Mouse (Mus musculus): Measurements from ENCODE around the gene Bicral. TPM values are rescaled to one million over a fixed set of nuclear protein-coding genes. Genes with fewer than 3 reads are reported as not detected.
"Not testable (repeated sequence)": the region's sequence is repeated elsewhere in the genome, so short reads cannot be mapped to it uniquely, and the experiment has no call there.

Bicral gene
- polyA plus RNA-seq, 1 experiment from 2014 or later, result 6.7 TPM

GRCm38 (mm10) chr17:46854640-46855110, 3.6 kb downstream of the Bicral start:
- 0 out of 2 replicates have a peak overlapping the region, but pooled peaks have one; percentile 0 for H3K4me3 ChIP-seq (ENCODE audit: low read depth, low read length)
- H3K4me2 ChIP-seq (ENCODE audit: low read depth), result no peak overlapping the region; the same call in 1 of the 2 replicates
- H3K36me3 ChIP-seq (ENCODE audit: control insufficient read depth, insufficient read depth, low read length), result no peaks in the 10 kb centered on the region
- H3K4me1 ChIP-seq (ENCODE audit: control insufficient read depth, insufficient read depth, low read length), result peaks cover 7% of the 10 kb centered on the region; the same call in 1 of the 2 replicates
- no peak for DNase-seq (ENCODE audit: low spot score)
- no peak overlapping the region; the same call in 1 of the 2 replicates for H3K9ac ChIP-seq (ENCODE audit: low read length)
- no peaks in the 10 kb centered on the region for H3K27me3 ChIP-seq (ENCODE audit: control insufficient read depth, insufficient read depth, low read length)
- H3K9me3 ChIP-seq (ENCODE audit: control insufficient read depth, low read length), result no peaks in the 10 kb centered on the region
- no peak for ATAC-seq (ENCODE audit: insufficient read depth, low FRiP score, low TSS enrichment)
- 87% methylated on average over 8 of the region's 8 CpGs for WGBS
- no peak overlapping the region for H3K27ac ChIP-seq (ENCODE audit: low read depth, low read length)

DNA sequence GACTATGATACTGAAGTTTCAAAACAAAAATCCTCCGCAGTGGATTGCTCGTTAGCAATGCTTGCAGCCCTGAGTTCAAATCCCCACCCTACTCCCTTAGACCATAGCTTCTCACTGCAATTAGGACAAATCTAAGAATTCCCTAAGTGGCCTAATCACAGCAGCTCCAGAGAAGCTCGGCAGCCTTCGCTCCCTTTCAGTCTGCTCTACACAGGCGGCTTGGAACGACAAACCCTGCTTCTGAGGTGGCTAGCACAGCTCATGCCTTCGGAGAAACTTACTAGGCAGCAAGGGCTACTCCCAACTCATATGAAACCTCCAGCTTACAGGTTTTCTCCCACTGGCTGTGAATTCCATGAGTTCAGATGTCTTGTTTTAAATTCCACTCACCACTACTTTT, 4.2 kb downstream of the Bicral start:
- WGBS, result 88% methylated on average over 7 of the region's 7 CpGs
- Histone ChIP-seq H3K36me3 (ENCODE audit: control insufficient read depth, insufficient read depth, low read length) (no peaks in the 10 kb centered on the region), H3K4me1 (ENCODE audit: control insufficient read depth, insufficient read depth, low read length) (peaks cover 5% of the 10 kb centered on the region; the same call in 1 of the 2 replicates), H3K9ac (ENCODE audit: low read length) (no peak overlapping the region), H3K27me3 (ENCODE audit: control insufficient read depth, insufficient read depth, low read length) (no peaks in the 10 kb centered on the region), H3K27ac (ENCODE audit: low read depth, low read length) (no peak overlapping the region), H3K9me3 (ENCODE audit: control insufficient read depth, low read length) (no peaks in the 10 kb centered on the region), H3K4me2 (ENCODE audit: low read depth) (no peak overlapping the region), H3K4me3 (ENCODE audit: low read depth, low read length) (0 out of 2 replicates have a peak overlapping the region, but pooled peaks have one; percentile 0)
- DNase-seq (ENCODE audit: low spot score) (no peak), ATAC-seq (ENCODE audit: insufficient read depth, low FRiP score, low TSS enrichment) (no peak)

DNA sequence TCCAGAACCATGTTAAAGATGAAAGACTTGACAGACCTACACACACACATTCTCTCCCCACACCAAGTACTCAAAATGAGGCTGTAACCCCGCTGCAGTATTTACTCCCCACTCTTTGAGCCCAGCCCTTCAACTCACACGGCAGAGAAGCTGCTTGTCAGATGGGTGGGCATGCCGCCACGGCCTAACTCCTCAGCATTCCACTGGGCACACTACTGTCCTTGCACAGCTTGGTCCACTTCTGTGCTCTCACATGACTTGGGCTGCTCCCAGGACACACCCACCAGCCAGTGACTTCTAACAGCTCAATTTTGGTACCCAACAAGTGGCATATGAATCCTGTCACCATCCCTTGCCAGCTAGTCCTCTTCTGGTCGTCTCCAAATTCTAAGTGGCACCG, 5.0 kb downstream of the Bicral start:
- Histone ChIP-seq H3K9me3 (ENCODE audit: control insufficient read depth, low read length) (no peaks in the 10 kb centered on the region), H3K4me3 (ENCODE audit: low read depth, low read length) (no peak overlapping the region), H3K9ac (ENCODE audit: low read length) (no peak overlapping the region), H3K36me3 (ENCODE audit: control insufficient read depth, insufficient read depth, low read length) (no peaks in the 10 kb centered on the region), H3K4me1 (ENCODE audit: control insufficient read depth, insufficient read depth, low read length) (peaks cover 4% of the 10 kb centered on the region; the same call in 1 of the 2 replicates), H3K27ac (ENCODE audit: low read depth, low read length) (no peak overlapping the region), H3K27me3 (ENCODE audit: control insufficient read depth, insufficient read depth, low read length) (no peaks in the 10 kb centered on the region), H3K4me2 (ENCODE audit: low read depth) (no peak overlapping the region)
- DNase-seq (ENCODE audit: low spot score) (no peak), ATAC-seq (ENCODE audit: insufficient read depth, low FRiP score, low TSS enrichment) (no peak)
- 58% methylated on average over 6 of the region's 6 CpGs for WGBS

DNA sequence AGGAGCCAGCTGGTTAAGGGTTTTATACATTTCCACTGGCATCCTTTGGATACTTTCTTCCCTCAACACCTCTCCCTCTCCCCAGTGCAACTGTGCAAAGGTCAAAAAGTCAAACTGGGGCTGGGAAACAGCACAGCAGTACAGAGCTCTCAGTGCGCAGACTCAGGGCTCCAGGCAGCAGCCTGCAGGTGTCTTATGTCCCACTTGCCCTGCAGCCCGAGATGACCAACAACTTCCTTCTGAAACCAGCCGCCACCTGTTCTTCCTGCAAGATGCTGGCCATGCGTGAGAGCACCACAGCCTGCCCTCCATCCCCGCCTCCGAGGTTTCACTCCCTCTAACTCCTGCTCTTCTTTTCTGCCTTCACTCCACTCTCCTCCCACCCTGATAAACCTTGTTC, 5.6 kb downstream of the Bicral start:
- Histone ChIP-seq H3K27ac (ENCODE audit: low read depth, low read length) (no peak overlapping the region), H3K9ac (ENCODE audit: low read length) (no peak overlapping the region), H3K36me3 (ENCODE audit: control insufficient read depth, insufficient read depth, low read length) (no peaks in the 10 kb centered on the region), H3K27me3 (ENCODE audit: control insufficient read depth, insufficient read depth, low read length) (no peaks in the 10 kb centered on the region), H3K4me1 (ENCODE audit: control insufficient read depth, insufficient read depth, low read length) (peaks cover 4% of the 10 kb centered on the region; the same call in 1 of the 2 replicates), H3K9me3 (ENCODE audit: control insufficient read depth, low read length) (no peaks in the 10 kb centered on the region), H3K4me2 (ENCODE audit: low read depth) (no peak overlapping the region), H3K4me3 (ENCODE audit: low read depth, low read length) (no peak overlapping the region)
- no peak for ATAC-seq (ENCODE audit: insufficient read depth, low FRiP score, low TSS enrichment)
- 37% methylated on average over 6 of the region's 6 CpGs for WGBS
- DNase-seq (ENCODE audit: low spot score), result peak; percentile 40

DNA sequence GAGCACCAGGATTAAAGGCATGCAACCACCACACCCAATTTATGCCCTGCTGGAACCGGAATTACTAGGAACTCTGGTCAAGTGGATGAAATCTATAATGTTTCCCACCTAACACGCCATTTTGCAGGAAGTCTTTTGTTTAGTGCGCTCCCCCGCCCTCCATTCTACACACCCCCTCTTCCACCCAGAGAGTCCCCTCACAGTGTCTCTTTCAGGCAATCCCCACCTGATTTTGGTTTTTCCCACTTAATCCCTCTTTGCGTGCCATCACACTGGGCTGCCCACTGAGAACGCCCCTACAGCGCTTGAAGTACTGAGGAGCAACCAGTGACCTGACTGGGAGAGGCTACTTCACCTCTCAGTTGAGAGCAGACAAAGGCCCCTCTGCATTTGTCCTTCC, 11.1 kb downstream of the Bicral start:
- H3K4me3 ChIP-seq (ENCODE audit: low read depth, low read length), result no peak overlapping the region
- H3K27me3 ChIP-seq (ENCODE audit: control insufficient read depth, insufficient read depth, low read length), result no peaks in the 10 kb centered on the region
- no peak overlapping the region for H3K4me2 ChIP-seq (ENCODE audit: low read depth)
- peaks cover 7% of the 10 kb centered on the region for H3K4me1 ChIP-seq (ENCODE audit: control insufficient read depth, insufficient read depth, low read length)
- H3K9ac ChIP-seq (ENCODE audit: low read length), result no peak overlapping the region
- H3K36me3 ChIP-seq (ENCODE audit: control insufficient read depth, insufficient read depth, low read length), result no peaks in the 10 kb centered on the region
- WGBS, result 93% methylated on average over 7 of the region's 7 CpGs
- no peak for ATAC-seq (ENCODE audit: insufficient read depth, low FRiP score, low TSS enrichment)
- DNase-seq (ENCODE audit: low spot score), result no peak
- H3K27ac ChIP-seq (ENCODE audit: low read depth, low read length), result no peak overlapping the region
- H3K9me3 ChIP-seq (ENCODE audit: control insufficient read depth, low read length), result no peaks in the 10 kb centered on the region

GRCm38 (mm10) chr17:46846573-46846972, 11.7 kb downstream of the Bicral start:
- not testable (repeated sequence) for H3K4me1 ChIP-seq (ENCODE audit: control insufficient read depth, insufficient read depth, low read length)

GRCm38 (mm10) chr17:46845262-46845661, 13.0 kb downstream of the Bicral start:
- DNase-seq (ENCODE audit: low spot score), result no peak
- Histone ChIP-seq H3K4me2 (ENCODE audit: low read depth) (no peak overlapping the region), H3K27ac (ENCODE audit: low read depth, low read length) (no peak overlapping the region), H3K4me3 (ENCODE audit: low read depth, low read length) (no peak overlapping the region), H3K9ac (ENCODE audit: low read length) (no peak overlapping the region), H3K9me3 (ENCODE audit: control insufficient read depth, low read length) (no peaks in the 10 kb centered on the region), H3K36me3 (ENCODE audit: control insufficient read depth, insufficient read depth, low read length) (no peaks in the 10 kb centered on the region), H3K27me3 (ENCODE audit: control insufficient read depth, insufficient read depth, low read length) (no peaks in the 10 kb centered on the region), H3K4me1 (ENCODE audit: control insufficient read depth, insufficient read depth, low read length) (peaks cover 7% of the 10 kb centered on the region)
- ATAC-seq (ENCODE audit: insufficient read depth, low FRiP score, low TSS enrichment), result no peak
- WGBS, result 79% methylated on average over 12 of the region's 12 CpGs

More at GRCm38 (mm10) chr17:46846573-46846972, 11.7 kb downstream of the Bicral start:
- H3K4me2 ChIP-seq (ENCODE audit: low read depth); H3K9ac ChIP-seq (ENCODE audit: low read length); H3K36me3 ChIP-seq (ENCODE audit: control insufficient read depth, insufficient read depth, low read length); H3K27me3 ChIP-seq (ENCODE audit: control insufficient read depth, insufficient read depth, low read length); H3K27ac ChIP-seq (ENCODE audit: low read depth, low read length); H3K9me3 ChIP-seq (ENCODE audit: control insufficient read depth, low read length); ATAC-seq (ENCODE audit: insufficient read depth, low FRiP score, low TSS enrichment); H3K4me3 ChIP-seq (ENCODE audit: low read depth, low read length); DNase-seq (ENCODE audit: low spot score): not testable (repeated sequence)
- 94% methylated on average over 18 of the region's 18 CpGs for WGBS

DNA sequence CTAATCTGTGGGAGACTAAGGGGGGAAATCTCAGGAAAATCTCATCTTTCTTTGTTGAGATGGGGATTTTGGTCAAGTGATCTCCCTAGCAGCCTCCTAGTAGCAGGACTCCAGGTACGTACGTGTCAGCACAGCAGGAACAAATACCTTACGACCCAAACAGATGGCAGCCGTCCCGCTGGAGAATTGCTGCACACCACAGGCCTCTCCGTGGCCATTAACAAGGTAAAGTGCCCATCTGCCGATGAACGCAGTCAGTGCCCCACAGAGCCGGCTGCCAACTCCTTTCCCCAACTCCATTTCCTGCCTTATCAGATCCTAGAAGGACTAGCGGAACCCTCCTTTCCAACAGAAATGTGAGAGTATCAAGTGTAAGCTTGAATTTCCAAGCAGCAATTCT, 13.5 kb downstream of the Bicral start:
- 46% methylated on average over 10 of the region's 10 CpGs for WGBS
- no peaks in the 10 kb centered on the region for H3K36me3 ChIP-seq (ENCODE audit: control insufficient read depth, insufficient read depth, low read length)
- H3K27ac ChIP-seq (ENCODE audit: low read depth, low read length), result no peak overlapping the region
- H3K9ac ChIP-seq (ENCODE audit: low read length), result no peak overlapping the region
- no peak for ATAC-seq (ENCODE audit: insufficient read depth, low FRiP score, low TSS enrichment)
- no peak for DNase-seq (ENCODE audit: low spot score)
- no peaks in the 10 kb centered on the region for H3K9me3 ChIP-seq (ENCODE audit: control insufficient read depth, low read length)
- no peak overlapping the region for H3K4me2 ChIP-seq (ENCODE audit: low read depth)
- H3K4me1 ChIP-seq (ENCODE audit: control insufficient read depth, insufficient read depth, low read length), result peaks cover 7% of the 10 kb centered on the region
- H3K4me3 ChIP-seq (ENCODE audit: low read depth, low read length), result no peak overlapping the region
- no peaks in the 10 kb centered on the region for H3K27me3 ChIP-seq (ENCODE audit: control insufficient read depth, insufficient read depth, low read length)

DNA sequence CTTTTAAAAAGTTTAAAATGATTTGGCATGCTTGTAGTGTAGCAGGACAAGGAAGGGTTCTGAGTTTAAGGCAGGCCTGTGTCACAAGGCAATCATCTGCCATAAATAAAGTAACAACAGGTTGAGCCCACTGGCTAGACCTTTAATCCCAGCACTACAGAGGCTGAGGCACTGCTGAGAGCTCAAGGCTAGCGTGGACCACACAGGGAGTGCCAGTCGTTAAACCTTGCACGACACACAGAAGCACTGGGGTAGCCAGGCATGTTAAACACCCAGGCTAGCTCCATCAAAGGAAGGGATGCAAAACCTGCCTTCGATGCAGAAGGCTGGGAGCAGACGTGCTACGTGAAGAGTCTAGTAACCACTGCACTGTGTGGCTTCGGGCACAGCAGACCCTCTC, 14.6 kb downstream of the Bicral start:
- peaks cover 7% of the 10 kb centered on the region for H3K4me1 ChIP-seq (ENCODE audit: control insufficient read depth, insufficient read depth, low read length)
- H3K36me3 ChIP-seq (ENCODE audit: control insufficient read depth, insufficient read depth, low read length), result no peaks in the 10 kb centered on the region
- ATAC-seq (ENCODE audit: insufficient read depth, low FRiP score, low TSS enrichment) (no peak), DNase-seq (ENCODE audit: low spot score) (no peak)
- WGBS, result 36% methylated on average over 7 of the region's 7 CpGs
- H3K4me3 ChIP-seq (ENCODE audit: low read depth, low read length), result no peak overlapping the region
- H3K27me3 ChIP-seq (ENCODE audit: control insufficient read depth, insufficient read depth, low read length), result no peaks in the 10 kb centered on the region
- no peak overlapping the region for H3K4me2 ChIP-seq (ENCODE audit: low read depth)
- H3K9me3 ChIP-seq (ENCODE audit: control insufficient read depth, low read length), result no peaks in the 10 kb centered on the region
- H3K9ac ChIP-seq (ENCODE audit: low read length), result no peak overlapping the region
- H3K27ac ChIP-seq (ENCODE audit: low read depth, low read length), result no peak overlapping the region
